Mouse (Mus musculus) bone marrow macrophage, adult 2 months (primary cell): ENCODE results near the gene Ccr4. TPM values are rescaled to one million over a fixed set of nuclear protein-coding genes. Genes with fewer than 3 reads are reported as not detected.

Experiments
- H3K27ac ChIP-seq: 2 replicates; pipeline ENCODE4 v1.5.1; 2012; ENCODE audit warnings: low read depth, low read length; ENCODE audit not compliant: insufficient read depth
- H3K4me1 ChIP-seq: 2 replicates; pipeline ENCODE4 v1.6.1; 2012; ENCODE audit warnings: low read length; ENCODE audit not compliant: control insufficient read depth, insufficient read depth
- H3K4me3 ChIP-seq: 2 replicates; pipeline ENCODE4 v1.5.1; 2012; ENCODE audit warnings: mild to moderate bottlenecking, low read length, moderate library complexity; ENCODE audit not compliant: insufficient read depth
- CTCF ChIP-seq: IDR thresholded peaks from 2 replicates; pipeline ENCODE4 v1.5.1; 2012; ENCODE audit warnings: low read depth, mild to moderate bottlenecking, low read length, moderate library complexity
- POLR2A ChIP-seq: IDR thresholded peaks from 2 replicates; pipeline ENCODE4 v1.6.1; 2012; ENCODE audit warnings: mild to moderate bottlenecking, low read depth, low read length, borderline replicate concordance
- polyA plus RNA-seq: library from polyadenylated mRNA; stranded (reverse); fragments of >200 nt; gene quantifications from 2 replicates; pipeline ENCODE4 v1.2.4, GENCODE M21; 2012; ENCODE audit not compliant: missing spikeins, insufficient read depth, insufficient read length

The Ccr4 gene
- polyA plus RNA-seq, 1 experiment = not detected

DNA sequence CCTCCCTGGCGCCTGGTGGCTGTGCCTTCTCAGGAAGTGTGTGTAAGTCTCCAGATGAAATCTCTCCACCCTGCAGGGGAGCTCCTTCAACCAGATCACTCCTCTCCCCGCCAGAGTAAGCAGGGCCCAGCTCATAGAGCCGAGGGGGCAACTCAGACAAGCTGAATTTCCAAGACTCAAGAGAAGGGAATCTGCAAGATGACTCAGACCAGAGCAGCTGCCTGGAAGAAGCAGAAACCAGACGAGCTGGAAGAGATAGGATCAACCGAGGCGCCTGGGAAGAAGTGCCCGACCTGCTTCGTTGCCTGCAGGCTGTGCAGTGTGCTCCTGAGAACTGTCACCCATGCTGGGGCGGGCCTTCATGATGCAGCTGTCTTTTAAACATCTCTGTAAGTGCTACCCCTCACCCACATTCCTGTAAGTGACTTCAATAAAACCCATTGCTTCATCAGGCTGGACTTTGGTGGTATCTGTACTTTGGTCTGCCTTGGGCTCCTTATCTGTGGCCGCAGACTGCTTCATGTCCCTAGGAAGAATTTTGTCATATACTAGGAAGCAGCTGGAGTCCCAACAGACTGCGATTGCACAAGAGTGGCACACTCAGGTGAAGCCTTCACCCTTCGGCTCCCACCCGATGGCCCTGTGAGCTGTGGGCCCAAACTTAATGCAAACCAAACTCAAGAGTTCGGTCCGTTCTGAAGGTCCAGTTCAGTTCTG, 1.8 kb downstream of the Ccr4 start:
- Histone ChIP-seq H3K4me3 (no peak overlapping the region), H3K4me1 (peaks cover 10% of the 10 kb centered on the region), H3K27ac (no peak overlapping the region)
- TF ChIP-seq CTCF (no peak), POLR2A (no peak)

- Histone ChIP-seq H3K4me3 (no peak overlapping the region), H3K4me1 (peaks cover 10% of the 10 kb centered on the region), H3K27ac (no peak overlapping the region)
- TF ChIP-seq POLR2A (no peak), CTCF (no peak)
These were observed 2.8 kb downstream of the Ccr4 start for GRCm38 (mm10) chr9:114501913-114502312.

- Histone ChIP-seq H3K4me1 (peaks cover 7% of the 10 kb centered on the region), H3K4me3 (no peak overlapping the region), H3K27ac (no peak overlapping the region)
- TF ChIP-seq POLR2A (no peak), CTCF (no peak)
These were observed 3.6 kb downstream of the Ccr4 start for GRCm38 (mm10) chr9:114501111-114501510.

- no peak overlapping the region for H3K27ac ChIP-seq
- no peak overlapping the region for H3K4me3 ChIP-seq
- H3K4me1 ChIP-seq = peaks cover 7% of the 10 kb centered on the region
- no peak for TF ChIP-seq POLR2A
- TF ChIP-seq CTCF = 0 out of 2 replicates have a peak, but pooled peaks have one; percentile 15
These were observed 4.8 kb downstream of the Ccr4 start for GRCm38 (mm10) chr9:114499783-114500515.

DNA sequence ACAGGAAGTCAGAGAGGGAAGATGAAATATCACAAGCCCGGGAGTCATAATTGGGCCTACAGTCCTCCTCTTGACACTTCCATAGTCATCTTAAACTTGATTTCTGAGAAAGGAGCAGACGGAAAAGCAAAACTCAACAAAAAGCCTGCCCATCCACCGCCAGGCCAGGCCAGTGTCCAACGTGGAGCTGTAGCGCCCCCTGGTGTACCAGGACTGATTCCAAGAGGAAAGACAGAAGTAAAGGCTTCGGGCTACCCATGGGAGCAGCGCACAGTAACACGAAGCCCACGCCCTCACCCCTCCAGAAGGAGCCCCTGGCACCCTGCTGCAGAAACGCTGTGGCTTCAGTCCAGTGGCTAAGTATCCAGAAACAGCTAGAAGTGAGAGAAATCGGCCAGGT, 6.5 kb downstream of the Ccr4 start:
- Histone ChIP-seq H3K4me1 (peaks cover 7% of the 10 kb centered on the region), H3K4me3 (no peak overlapping the region), H3K27ac (no peak overlapping the region)
- TF ChIP-seq CTCF (peak; percentile 70), POLR2A (no peak)

- Histone ChIP-seq H3K4me1 (peaks cover 7% of the 10 kb centered on the region), H3K27ac (no peak overlapping the region), H3K4me3 (no peak overlapping the region)
- TF ChIP-seq POLR2A = no peak
These were observed 8.2 kb downstream of the Ccr4 start for GRCm38 (mm10) chr9:114496469-114496868.

GRCm38 (mm10) chr9:114487481-114488258, 17.0 kb downstream of the Ccr4 start:
- Histone ChIP-seq H3K4me3 (no peak overlapping the region), H3K4me1 (no peaks in the 10 kb centered on the region), H3K27ac (no peak overlapping the region)
- TF ChIP-seq CTCF = no peak
- TF ChIP-seq POLR2A = no peak

DNA sequence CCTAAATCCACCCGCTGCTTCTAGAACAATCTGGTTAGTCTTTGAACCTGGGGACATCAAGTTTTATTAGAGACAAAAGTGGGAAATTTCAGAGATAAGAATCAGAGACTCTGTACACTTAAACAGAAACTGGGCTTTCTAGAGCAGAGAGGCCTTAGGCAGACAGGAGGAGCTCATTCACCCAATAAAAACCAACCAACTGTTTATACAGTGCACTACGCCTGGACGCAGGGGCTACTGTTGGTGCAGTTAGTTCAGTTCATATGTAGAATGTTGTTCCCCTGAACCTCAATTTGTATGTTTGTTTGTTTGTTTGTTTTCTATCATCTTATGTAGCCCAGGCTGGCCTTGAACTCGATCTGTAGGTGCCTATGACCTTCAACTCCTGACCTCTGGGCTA, 17.9 kb downstream of the Ccr4 start:
- Histone ChIP-seq H3K4me3 (no peak overlapping the region), H3K4me1 (no peaks in the 10 kb centered on the region), H3K27ac (no peak overlapping the region)
- TF ChIP-seq CTCF (no peak), POLR2A (no peak)

GRCm38 (mm10) chr9:114484771-114485170, 19.9 kb downstream of the Ccr4 start:
- Histone ChIP-seq H3K4me3 (no peak overlapping the region), H3K4me1 (no peaks in the 10 kb centered on the region), H3K27ac (no peak overlapping the region)
- TF ChIP-seq CTCF = no peak
- TF ChIP-seq POLR2A = no peak
